Mouse (Mus musculus): ENCODE measurements at regions not wholly inside any gene's neighbourhood (a gene's known extent, or its start where the extent isn't known, plus 50 kb on each side); places are given as distances from the start of the nearest gene placed in this dataset.

- Histone ChIP-seq H3K36me3 (replicated peaks) (no peaks in the 10 kb centered on the region), H3K27me3 (replicated peaks; ENCODE audit: low read depth, poor library complexity, severe bottlenecking) (no peaks in the 10 kb centered on the region), H3K27ac (replicated peaks) (no peak overlapping the region; the same call in 1 of the 2 replicates), H3K4me3 (no peak overlapping the region), H3K9me3 (no peaks in the 10 kb centered on the region), H3K4me1 (peaks cover 34% of the 10 kb centered on the region)
- WGBS: 63% methylated on average over 5 of the region's 5 CpGs
- DNase-seq (ENCODE audit: low spot score): no peak
Measured at GRCm38 (mm10) chr10:83861574-83862190, 139.0 kb downstream of the 1500009L16Rik start.

GRCm38 (mm10) chr10:83864591-83864990, 141.9 kb downstream of the 1500009L16Rik start:
- Histone ChIP-seq H3K27me3 (replicated peaks; ENCODE audit: low read depth, poor library complexity, severe bottlenecking) (no peaks in the 10 kb centered on the region), H3K27ac (replicated peaks) (no peak overlapping the region), H3K9me3 (no peaks in the 10 kb centered on the region), H3K4me1 (peaks cover 18% of the 10 kb centered on the region), H3K4me3 (no peak overlapping the region), H3K36me3 (replicated peaks) (no peaks in the 10 kb centered on the region)
- WGBS: 88% methylated on average over 8 of the region's 8 CpGs
- no peak for DNase-seq (ENCODE audit: low spot score)

- H3K27ac ChIP-seq (replicated peaks): no peak overlapping the region
- H3K4me3 ChIP-seq: no peak overlapping the region
- H3K9me3 ChIP-seq: no peaks in the 10 kb centered on the region
- peaks cover 16% of the 10 kb centered on the region for H3K4me1 ChIP-seq
- 70% methylated on average over 5 of the region's 5 CpGs for WGBS
- H3K27me3 ChIP-seq (replicated peaks; ENCODE audit: low read depth, poor library complexity, severe bottlenecking): no peaks in the 10 kb centered on the region
- no peak for DNase-seq (ENCODE audit: low spot score)
- H3K36me3 ChIP-seq (replicated peaks): no peaks in the 10 kb centered on the region
Measured at GRCm38 (mm10) chr10:83865929-83866328, 143.3 kb downstream of the 1500009L16Rik start.

- H3K4me1 ChIP-seq: peaks cover 17% of the 10 kb centered on the region
- 31% methylated on average over 4 of the region's 4 CpGs for WGBS
- DNase-seq (ENCODE audit: low spot score): peak; percentile 47
- H3K4me3 ChIP-seq: no peak overlapping the region
- H3K9me3 ChIP-seq: no peaks in the 10 kb centered on the region
- H3K27ac ChIP-seq (replicated peaks): peak overlapping the region; percentile 54
- no peaks in the 10 kb centered on the region for H3K36me3 ChIP-seq (replicated peaks)
- H3K27me3 ChIP-seq (replicated peaks; ENCODE audit: low read depth, poor library complexity, severe bottlenecking): no peaks in the 10 kb centered on the region
Measured at GRCm38 (mm10) chr10:83871736-83872400, 149.2 kb downstream of the 1500009L16Rik start.

- Histone ChIP-seq H3K27ac (replicated peaks) (no peak overlapping the region), H3K36me3 (replicated peaks) (no peaks in the 10 kb centered on the region), H3K4me3 (no peak overlapping the region), H3K27me3 (replicated peaks; ENCODE audit: low read depth, poor library complexity, severe bottlenecking) (no peaks in the 10 kb centered on the region), H3K4me1 (peaks cover 36% of the 10 kb centered on the region), H3K9me3 (no peaks in the 10 kb centered on the region)
- 86% methylated on average over 2 of the region's 2 CpGs for WGBS
- no peak for DNase-seq (ENCODE audit: low spot score)
Measured at GRCm38 (mm10) chr10:83878745-83879144, 156.1 kb downstream of the 1500009L16Rik start.

GRCm38 (mm10) chr10:83882119-83882890, 159.6 kb downstream of the 1500009L16Rik start:
- 37% methylated on average over 17 of the region's 17 CpGs for WGBS
- peak overlapping the region; percentile 85 for H3K27ac ChIP-seq (replicated peaks)
- DNase-seq (ENCODE audit: low spot score): peak; percentile 65

GRCm38 (mm10) chr10:83882891-83883185, 160.2 kb downstream of the 1500009L16Rik start:
- H3K9me3 ChIP-seq: no peaks in the 10 kb centered on the region
- no peaks in the 10 kb centered on the region for H3K27me3 ChIP-seq (replicated peaks; ENCODE audit: low read depth, poor library complexity, severe bottlenecking)
- peak overlapping the region; percentile 23; the same call in 1 of the 2 replicates for H3K4me3 ChIP-seq
- H3K27ac ChIP-seq (replicated peaks): peak overlapping the region; percentile 85
- H3K4me1 ChIP-seq: peaks cover 31% of the 10 kb centered on the region
- WGBS: 36% methylated on average over 1 of the region's 1 CpGs
- DNase-seq (ENCODE audit: low spot score): no peak
- no peaks in the 10 kb centered on the region for H3K36me3 ChIP-seq (replicated peaks)

More at GRCm38 (mm10) chr10:83882119-83882890, 159.6 kb downstream of the 1500009L16Rik start:
- Histone ChIP-seq H3K27me3 (replicated peaks; ENCODE audit: low read depth, poor library complexity, severe bottlenecking) (no peaks in the 10 kb centered on the region), H3K9me3 (no peaks in the 10 kb centered on the region), H3K4me1 (peaks cover 31% of the 10 kb centered on the region), H3K4me3 (peak overlapping the region; percentile 23; the same call in 1 of the 2 replicates), H3K36me3 (replicated peaks) (no peaks in the 10 kb centered on the region)

GRCm38 (mm10) chr10:83884553-83884952, 161.9 kb downstream of the 1500009L16Rik start:
- 93% methylated on average over 2 of the region's 2 CpGs for WGBS
- no peak for DNase-seq (ENCODE audit: low spot score)
- H3K4me3 ChIP-seq: no peak overlapping the region
- H3K36me3 ChIP-seq (replicated peaks): no peaks in the 10 kb centered on the region
- no peak overlapping the region for H3K27ac ChIP-seq (replicated peaks)
- no peaks in the 10 kb centered on the region for H3K9me3 ChIP-seq
- H3K4me1 ChIP-seq: peaks cover 35% of the 10 kb centered on the region
- H3K27me3 ChIP-seq (replicated peaks; ENCODE audit: low read depth, poor library complexity, severe bottlenecking): no peaks in the 10 kb centered on the region

GRCm38 (mm10) chr10:83888587-83888986, 165.9 kb downstream of the 1500009L16Rik start:
- Histone ChIP-seq H3K36me3 (replicated peaks) (no peaks in the 10 kb centered on the region), H3K4me1 (peaks cover 4% of the 10 kb centered on the region; the same call in 1 of the 2 replicates), H3K27me3 (replicated peaks; ENCODE audit: low read depth, poor library complexity, severe bottlenecking) (no peaks in the 10 kb centered on the region), H3K9me3 (no peaks in the 10 kb centered on the region), H3K4me3 (no peak overlapping the region), H3K27ac (replicated peaks) (no peak overlapping the region)
- peak; percentile 27 for DNase-seq (ENCODE audit: low spot score)
- WGBS: 82% methylated on average over 6 of the region's 6 CpGs

- DNase-seq (ENCODE audit: low spot score): peak; percentile 70
- Histone ChIP-seq H3K27me3 (replicated peaks; ENCODE audit: low read depth, poor library complexity, severe bottlenecking) (no peaks in the 10 kb centered on the region), H3K4me3 (no peak overlapping the region), H3K9me3 (no peaks in the 10 kb centered on the region), H3K27ac (replicated peaks) (peak overlapping the region; percentile 55; the same call in 1 of the 2 replicates), H3K36me3 (replicated peaks) (no peaks in the 10 kb centered on the region), H3K4me1 (peaks cover 12% of the 10 kb centered on the region)
- WGBS: 48% methylated on average over 3 of the region's 3 CpGs
Measured at GRCm38 (mm10) chr10:83895741-83896150, 173.1 kb downstream of the 1500009L16Rik start.

- Histone ChIP-seq H3K4me3 (no peak overlapping the region), H3K27me3 (replicated peaks; ENCODE audit: low read depth, poor library complexity, severe bottlenecking) (no peaks in the 10 kb centered on the region), H3K27ac (replicated peaks) (peak overlapping the region; percentile 55; the same call in 1 of the 2 replicates), H3K4me1 (peaks cover 12% of the 10 kb centered on the region), H3K9me3 (no peaks in the 10 kb centered on the region), H3K36me3 (replicated peaks) (no peaks in the 10 kb centered on the region)
- WGBS: 86% methylated on average over 5 of the region's 5 CpGs
- no peak for DNase-seq (ENCODE audit: low spot score)
Measured at GRCm38 (mm10) chr10:83896160-83896559, 173.5 kb downstream of the 1500009L16Rik start.

- WGBS: 91% methylated on average over 6 of the region's 6 CpGs
- Histone ChIP-seq H3K27ac (replicated peaks) (no peak overlapping the region), H3K4me3 (no peak overlapping the region), H3K4me1 (peaks cover 12% of the 10 kb centered on the region), H3K9me3 (no peaks in the 10 kb centered on the region), H3K27me3 (replicated peaks; ENCODE audit: low read depth, poor library complexity, severe bottlenecking) (no peaks in the 10 kb centered on the region), H3K36me3 (replicated peaks) (no peaks in the 10 kb centered on the region)
- DNase-seq (ENCODE audit: low spot score): no peak
Measured at GRCm38 (mm10) chr10:83897558-83897957, 174.9 kb downstream of the 1500009L16Rik start.
